Mouse (Mus musculus) T-cell, adult 2 months (primary cell): ENCODE data around the gene Apeh.
"Not testable (repeated sequence)": the region's sequence is repeated elsewhere in the genome, so short reads cannot be mapped to it uniquely, and the experiment has no call there.

ENCODE experiments used
- DNase-seq: peaks from one replicate; pipeline ENCODE4 v3.0.0; 2022; ENCODE audit warnings: low spot score

The Apeh gene

GRCm38 (mm10) chr9:108094184-108094941 lies at the start of gene Apeh:
Gene Apeh, minus strand, starts transcription at chr9:108094606.
- DNase-seq = peak; percentile 92

- no peak for DNase-seq
Measured at GRCm38 (mm10) chr9:108143470-108143869, 49.1 kb upstream of the Apeh start.

GRCm38 (mm10) chr9:108141387-108141786 lies 47.0 kb upstream of the Apeh start:
- no peak for DNase-seq

GRCm38 (mm10) chr9:108139963-108140695 lies 45.7 kb upstream of the Apeh start:
- peak; percentile 31 for DNase-seq

- DNase-seq = no peak
Measured at GRCm38 (mm10) chr9:108139169-108139962, 45.0 kb upstream of the Apeh start.

- DNase-seq = no peak
Measured at GRCm38 (mm10) chr9:108138118-108138517, 43.7 kb upstream of the Apeh start.

- no peak for DNase-seq
Measured at GRCm38 (mm10) chr9:108137523-108137922, 43.1 kb upstream of the Apeh start.

- DNase-seq = no peak
Measured at GRCm38 (mm10) chr9:108136930-108137462, 42.6 kb upstream of the Apeh start.

- peak; percentile 50 for DNase-seq
Measured at GRCm38 (mm10) chr9:108136225-108136624, 41.8 kb upstream of the Apeh start.

GRCm38 (mm10) chr9:108135679-108136078 lies 41.3 kb upstream of the Apeh start:
- not testable (repeated sequence) for DNase-seq

- no peak for DNase-seq
Measured at GRCm38 (mm10) chr9:108133478-108133877, 39.1 kb upstream of the Apeh start.

- DNase-seq = no peak
Measured at GRCm38 (mm10) chr9:108132373-108132772, 38.0 kb upstream of the Apeh start.

GRCm38 (mm10) chr9:108131502-108131901 lies 37.1 kb upstream of the Apeh start:
- no peak for DNase-seq

- DNase-seq = no peak
Measured at GRCm38 (mm10) chr9:108129042-108129948, 34.9 kb upstream of the Apeh start.

- no peak for DNase-seq
Measured at GRCm38 (mm10) chr9:108128248-108128647, 33.8 kb upstream of the Apeh start.

GRCm38 (mm10) chr9:108126436-108127180 lies 32.2 kb upstream of the Apeh start:
- DNase-seq = no peak

- no peak for DNase-seq
Measured at GRCm38 (mm10) chr9:108125731-108126130, 31.3 kb upstream of the Apeh start.

GRCm38 (mm10) chr9:108123916-108124315 lies 29.5 kb upstream of the Apeh start:
- no peak for DNase-seq

GRCm38 (mm10) chr9:108121170-108121969 lies 27.0 kb upstream of the Apeh start:
- DNase-seq = no peak

- DNase-seq = peak; percentile 27
Measured at GRCm38 (mm10) chr9:108120671-108121070, 26.3 kb upstream of the Apeh start.
